Mouse (Mus musculus): ENCODE results near the gene Emc10. TPM values are rescaled to one million over a fixed set of nuclear protein-coding genes. Genes with fewer than 3 reads are reported as not detected.

Emc10 gene
- polyA plus RNA-seq, 1 experiment from 2014 or later = 113 TPM

GRCm38 (mm10) chr7:44464511-44464910 lies 31.8 kb downstream of the Emc10 start:
- H3K27me3 ChIP-seq (ENCODE audit: control insufficient read depth, insufficient read depth, low read length) = peaks cover 32% of the 10 kb centered on the region
- no peak overlapping the region for H3K4me3 ChIP-seq (ENCODE audit: low read depth, low read length)
- 32% methylated on average over 4 of the region's 4 CpGs for WGBS
- no peak for ATAC-seq (ENCODE audit: insufficient number of reproducible peaks, insufficient read depth, low FRiP score, low read depth)
- no peaks in the 10 kb centered on the region for H3K9me3 ChIP-seq (ENCODE audit: control insufficient read depth, low read depth, low read length)
- peaks cover 8% of the 10 kb centered on the region for H3K4me1 ChIP-seq (ENCODE audit: control insufficient read depth, insufficient read depth, low read length)
- H3K9ac ChIP-seq (replicated peaks; ENCODE audit: low read depth, low read length) = no peak overlapping the region
- no peak overlapping the region for H3K27ac ChIP-seq (ENCODE audit: low read length)
- H3K4me2 ChIP-seq (replicated peaks; ENCODE audit: low read depth, low read length) = no peak overlapping the region
- no peaks in the 10 kb centered on the region; the same call in 1 of the 2 replicates for H3K36me3 ChIP-seq (ENCODE audit: control insufficient read depth, insufficient read depth, low read length)

- Histone ChIP-seq H3K27me3 (ENCODE audit: control insufficient read depth, insufficient read depth, low read length) (peaks cover 32% of the 10 kb centered on the region), H3K4me2 (replicated peaks; ENCODE audit: low read depth, low read length) (no peak overlapping the region), H3K9me3 (ENCODE audit: control insufficient read depth, low read depth, low read length) (no peaks in the 10 kb centered on the region), H3K4me1 (ENCODE audit: control insufficient read depth, insufficient read depth, low read length) (peaks cover 7% of the 10 kb centered on the region), H3K4me3 (ENCODE audit: low read depth, low read length) (no peak overlapping the region), H3K27ac (ENCODE audit: low read length) (no peak overlapping the region), H3K36me3 (ENCODE audit: control insufficient read depth, insufficient read depth, low read length) (no peaks in the 10 kb centered on the region), H3K9ac (replicated peaks; ENCODE audit: low read depth, low read length) (no peak overlapping the region)
- WGBS = 73% methylated on average over 10 of the region's 10 CpGs
- ATAC-seq (ENCODE audit: insufficient number of reproducible peaks, insufficient read depth, low FRiP score, low read depth) = no peak
These were observed 32.6 kb downstream of the Emc10 start for GRCm38 (mm10) chr7:44463556-44464225.

DNA sequence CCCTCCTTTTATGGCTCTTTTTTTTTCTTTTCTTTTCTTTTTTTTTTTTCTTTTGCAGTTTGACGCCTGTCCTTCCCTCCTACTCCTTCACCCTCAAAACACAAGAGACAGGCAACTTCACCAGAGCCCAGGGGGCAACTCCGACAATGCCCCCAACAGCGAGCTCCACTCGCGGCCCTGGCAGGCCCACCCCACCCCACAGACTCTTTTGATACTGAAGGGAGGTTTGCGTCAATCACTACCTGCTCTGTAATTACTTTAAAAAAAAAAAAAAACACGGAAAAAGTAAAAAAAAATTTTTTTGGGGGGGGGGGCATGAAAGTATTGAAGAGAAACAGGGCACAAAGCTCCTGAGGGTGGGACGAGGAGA lies 33.3 kb downstream of the Emc10 start:
- Histone ChIP-seq H3K4me2 (replicated peaks; ENCODE audit: low read depth, low read length) (no peak overlapping the region), H3K4me1 (ENCODE audit: control insufficient read depth, insufficient read depth, low read length) (peaks cover 4% of the 10 kb centered on the region; the same call in 1 of the 2 replicates), H3K27ac (ENCODE audit: low read length) (no peak overlapping the region), H3K36me3 (ENCODE audit: control insufficient read depth, insufficient read depth, low read length) (no peaks in the 10 kb centered on the region), H3K4me3 (ENCODE audit: low read depth, low read length) (no peak overlapping the region), H3K9ac (replicated peaks; ENCODE audit: low read depth, low read length) (no peak overlapping the region), H3K27me3 (ENCODE audit: control insufficient read depth, insufficient read depth, low read length) (peaks cover 32% of the 10 kb centered on the region), H3K9me3 (ENCODE audit: control insufficient read depth, low read depth, low read length) (no peaks in the 10 kb centered on the region)
- WGBS = 26% methylated on average over 8 of the region's 8 CpGs
- no peak for ATAC-seq (ENCODE audit: insufficient number of reproducible peaks, insufficient read depth, low FRiP score, low read depth)

DNA sequence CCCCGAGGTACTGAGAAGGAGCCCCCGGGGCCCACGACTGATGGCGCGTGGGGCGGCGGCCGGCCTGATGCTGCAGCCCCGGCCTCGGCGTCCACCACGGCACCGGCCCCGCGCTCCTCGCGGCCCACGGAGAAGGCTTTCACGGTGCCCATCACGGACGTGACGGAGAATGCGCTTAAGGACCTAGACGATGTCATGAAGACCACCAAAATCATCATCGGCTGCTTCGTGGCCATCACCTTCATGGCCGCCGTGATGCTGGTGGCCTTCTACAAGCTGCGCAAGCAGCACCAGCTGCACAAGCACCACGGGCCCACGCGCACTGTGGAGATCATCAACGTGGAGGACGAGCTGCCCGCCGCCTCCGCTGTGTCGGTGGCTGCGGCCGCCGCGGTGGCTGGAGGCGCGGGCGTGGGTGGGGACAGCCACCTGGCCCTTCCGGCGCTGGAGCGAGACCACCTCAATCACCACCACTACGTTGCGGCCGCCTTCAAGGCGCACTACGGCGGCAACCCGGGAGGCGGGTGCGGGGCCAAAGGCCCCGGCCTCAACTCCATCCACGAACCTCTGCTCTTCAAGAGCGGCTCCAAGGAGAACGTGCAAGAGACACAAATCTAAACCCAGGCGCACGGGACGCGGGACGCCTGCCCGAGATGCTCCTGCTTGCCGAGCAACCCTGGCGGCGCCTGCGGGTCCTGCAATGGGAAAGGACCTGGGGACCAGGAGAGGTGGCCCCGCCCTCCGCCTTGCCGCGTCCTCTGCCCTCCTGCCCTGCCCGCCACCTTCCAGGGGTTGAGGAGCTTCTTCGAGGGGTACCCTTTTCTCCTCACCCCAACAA lies 33.9 kb downstream of the Emc10 start:
- peaks cover 2% of the 10 kb centered on the region; the same call in 1 of the 2 replicates for H3K4me1 ChIP-seq (ENCODE audit: control insufficient read depth, insufficient read depth, low read length)
- peak overlapping the region; percentile 24 for H3K4me3 ChIP-seq (ENCODE audit: low read depth, low read length)
- H3K27ac ChIP-seq (ENCODE audit: low read length) = no peak overlapping the region
- H3K36me3 ChIP-seq (ENCODE audit: control insufficient read depth, insufficient read depth, low read length) = no peaks in the 10 kb centered on the region
- H3K9me3 ChIP-seq (ENCODE audit: control insufficient read depth, low read depth, low read length) = no peaks in the 10 kb centered on the region
- ATAC-seq (ENCODE audit: insufficient number of reproducible peaks, insufficient read depth, low FRiP score, low read depth) = no peak
- peaks cover 32% of the 10 kb centered on the region for H3K27me3 ChIP-seq (ENCODE audit: control insufficient read depth, insufficient read depth, low read length)
- WGBS = 14% methylated on average over 77 of the region's 77 CpGs
- no peak overlapping the region for H3K9ac ChIP-seq (replicated peaks; ENCODE audit: low read depth, low read length)
- H3K4me2 ChIP-seq (replicated peaks; ENCODE audit: low read depth, low read length) = peak overlapping the region; percentile 39

GRCm38 (mm10) chr7:44461503-44462217 lies 34.7 kb downstream of the Emc10 start:
- Histone ChIP-seq H3K27ac (ENCODE audit: low read length) (no peak overlapping the region), H3K9ac (replicated peaks; ENCODE audit: low read depth, low read length) (no peak overlapping the region), H3K4me2 (replicated peaks; ENCODE audit: low read depth, low read length) (no peak overlapping the region; the same call in 1 of the 2 replicates), H3K27me3 (ENCODE audit: control insufficient read depth, insufficient read depth, low read length) (peaks cover 32% of the 10 kb centered on the region), H3K4me1 (ENCODE audit: control insufficient read depth, insufficient read depth, low read length) (no peaks in the 10 kb centered on the region), H3K4me3 (ENCODE audit: low read depth, low read length) (no peak overlapping the region; the same call in 1 of the 2 replicates), H3K9me3 (ENCODE audit: control insufficient read depth, low read depth, low read length) (no peaks in the 10 kb centered on the region), H3K36me3 (ENCODE audit: control insufficient read depth, insufficient read depth, low read length) (no peaks in the 10 kb centered on the region)
- WGBS = 51% methylated on average over 57 of the region's 57 CpGs
- no peak for ATAC-seq (ENCODE audit: insufficient number of reproducible peaks, insufficient read depth, low FRiP score, low read depth)

DNA sequence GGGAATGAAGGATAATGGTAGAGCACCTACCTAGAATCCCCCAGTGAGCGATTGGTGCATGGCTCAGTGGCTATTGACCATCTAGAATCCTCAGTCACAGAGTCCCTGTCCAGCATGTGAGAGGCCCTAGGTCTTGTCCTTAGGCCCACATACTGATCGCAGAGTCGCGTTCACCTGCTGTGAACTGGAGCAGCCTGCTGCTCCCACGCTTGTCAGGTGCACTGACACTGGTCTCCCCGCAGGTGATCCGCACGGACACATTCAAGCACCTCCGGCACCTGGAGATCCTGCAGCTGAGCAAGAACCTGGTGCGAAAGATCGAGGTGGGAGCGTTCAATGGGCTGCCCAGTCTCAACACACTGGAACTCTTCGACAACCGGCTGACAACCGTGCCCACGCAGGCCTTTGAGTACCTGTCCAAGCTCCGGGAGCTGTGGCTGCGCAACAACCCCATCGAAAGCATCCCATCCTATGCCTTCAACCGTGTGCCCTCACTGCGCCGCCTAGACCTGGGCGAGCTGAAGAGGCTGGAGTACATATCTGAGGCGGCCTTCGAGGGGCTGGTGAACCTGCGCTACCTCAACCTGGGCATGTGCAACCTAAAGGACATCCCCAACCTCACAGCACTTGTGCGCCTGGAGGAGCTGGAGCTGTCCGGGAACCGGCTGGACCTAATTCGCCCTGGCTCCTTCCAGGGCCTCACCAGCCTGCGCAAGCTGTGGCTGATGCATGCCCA lies 35.4 kb downstream of the Emc10 start:
- ATAC-seq (ENCODE audit: insufficient number of reproducible peaks, insufficient read depth, low FRiP score, low read depth) = no peak

DNA sequence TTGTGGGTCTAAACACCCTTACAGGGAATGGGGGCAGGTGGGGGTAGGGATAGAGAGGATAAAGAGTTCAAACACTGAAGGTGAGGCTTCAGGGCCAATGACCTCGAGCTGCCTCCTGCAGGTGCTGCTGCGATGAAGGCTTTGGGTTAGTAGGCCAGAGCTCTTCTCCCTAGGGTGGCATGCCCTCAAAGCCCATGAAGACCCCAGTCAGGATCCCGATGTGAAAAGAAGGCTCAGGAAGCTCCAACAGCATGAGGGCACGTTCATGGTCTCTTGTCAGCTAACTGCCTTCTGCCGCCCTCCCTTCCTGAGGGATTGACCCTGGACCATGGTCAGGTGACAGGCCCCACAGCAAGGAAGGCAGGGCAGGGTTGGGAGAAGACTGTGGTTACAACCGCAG lies 36.3 kb downstream of the Emc10 start:
- H3K9ac ChIP-seq (replicated peaks; ENCODE audit: low read depth, low read length) = no peak overlapping the region
- ATAC-seq (ENCODE audit: insufficient number of reproducible peaks, insufficient read depth, low FRiP score, low read depth) = no peak
- WGBS = 70% methylated on average over 6 of the region's 6 CpGs
- peaks cover 32% of the 10 kb centered on the region for H3K27me3 ChIP-seq (ENCODE audit: control insufficient read depth, insufficient read depth, low read length)
- H3K4me1 ChIP-seq (ENCODE audit: control insufficient read depth, insufficient read depth, low read length) = no peaks in the 10 kb centered on the region
- no peaks in the 10 kb centered on the region for H3K36me3 ChIP-seq (ENCODE audit: control insufficient read depth, insufficient read depth, low read length)
- H3K27ac ChIP-seq (ENCODE audit: low read length) = no peak overlapping the region
- no peak overlapping the region for H3K4me2 ChIP-seq (replicated peaks; ENCODE audit: low read depth, low read length)
- H3K9me3 ChIP-seq (ENCODE audit: control insufficient read depth, low read depth, low read length) = no peaks in the 10 kb centered on the region
- no peak overlapping the region for H3K4me3 ChIP-seq (ENCODE audit: low read depth, low read length)

More for the DNA sequence above, 35.4 kb downstream of the Emc10 start:
- Histone ChIP-seq H3K9me3 (ENCODE audit: control insufficient read depth, low read depth, low read length) (no peaks in the 10 kb centered on the region), H3K27me3 (ENCODE audit: control insufficient read depth, insufficient read depth, low read length) (peaks cover 32% of the 10 kb centered on the region), H3K36me3 (ENCODE audit: control insufficient read depth, insufficient read depth, low read length) (no peaks in the 10 kb centered on the region), H3K27ac (ENCODE audit: low read length) (no peak overlapping the region), H3K4me2 (replicated peaks; ENCODE audit: low read depth, low read length) (no peak overlapping the region), H3K4me3 (ENCODE audit: low read depth, low read length) (no peak overlapping the region), H3K9ac (replicated peaks; ENCODE audit: low read depth, low read length) (no peak overlapping the region), H3K4me1 (ENCODE audit: control insufficient read depth, insufficient read depth, low read length) (no peaks in the 10 kb centered on the region)
- 72% methylated on average over 31 of the region's 31 CpGs for WGBS

DNA sequence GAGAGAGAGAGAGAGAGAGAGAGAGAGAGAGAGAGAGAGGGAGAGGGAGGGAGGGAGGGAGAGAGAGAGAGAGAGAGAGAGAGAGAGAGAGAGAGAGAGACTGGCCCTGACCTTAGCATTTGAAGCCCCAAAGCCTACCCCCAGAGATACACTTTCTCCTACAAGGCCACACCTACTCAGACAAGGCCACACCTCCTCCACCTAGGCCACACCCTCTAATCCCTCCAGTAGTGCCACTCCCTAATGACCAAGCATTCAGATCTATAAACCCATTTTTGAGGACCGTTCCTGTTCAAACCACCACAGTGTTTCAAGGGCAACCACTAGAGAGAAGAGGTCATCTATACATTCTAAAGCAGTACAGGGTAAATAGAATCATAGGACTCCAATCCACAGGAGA lies 40.0 kb downstream of the Emc10 start:
- H3K9me3 ChIP-seq (ENCODE audit: control insufficient read depth, low read depth, low read length) = no peaks in the 10 kb centered on the region
- H3K4me2 ChIP-seq (replicated peaks; ENCODE audit: low read depth, low read length) = no peak overlapping the region
- no peaks in the 10 kb centered on the region for H3K36me3 ChIP-seq (ENCODE audit: control insufficient read depth, insufficient read depth, low read length)
- no peak overlapping the region for H3K4me3 ChIP-seq (ENCODE audit: low read depth, low read length)
- no peaks in the 10 kb centered on the region for H3K4me1 ChIP-seq (ENCODE audit: control insufficient read depth, insufficient read depth, low read length)
- peaks cover 8% of the 10 kb centered on the region for H3K27me3 ChIP-seq (ENCODE audit: control insufficient read depth, insufficient read depth, low read length)
- no peak overlapping the region for H3K9ac ChIP-seq (replicated peaks; ENCODE audit: low read depth, low read length)
- H3K27ac ChIP-seq (ENCODE audit: low read length) = no peak overlapping the region
- ATAC-seq (ENCODE audit: insufficient number of reproducible peaks, insufficient read depth, low FRiP score, low read depth) = no peak
- 78% methylated on average over 1 of the region's 1 CpGs for WGBS

All from stomach, embryonic 14.5 days (tissue).